Mouse (Mus musculus) forebrain, embryonic 13.5 days (tissue): ENCODE results near the gene Tbc1d32. TPM values are rescaled to one million over a fixed set of nuclear protein-coding genes. Genes with fewer than 3 reads are reported as not detected.

Source experiments
- ATAC-seq: fragments of 200-750 bp; cut with Nextera tagmentation; 2 replicates; pipeline ENCODE4 v1.8.0; 2017
- H3K27ac ChIP-seq: fragments of 300-500 bp; sonication (generic); 2 replicates; pipeline ENCODE4 v1.5.1; 2015; ENCODE audit warnings: inconsistent platforms, mild to moderate bottlenecking, moderate library complexity
- H3K27me3 ChIP-seq: fragments of 300-500 bp; sonication (generic); 2 replicates; pipeline ENCODE4 v1.6.1; 2015; ENCODE audit warnings: mild to moderate bottlenecking, inconsistent platforms
- H3K36me3 ChIP-seq: fragments of 300-500 bp; sonication (generic); 2 replicates; pipeline ENCODE4 v1.6.1; 2015; ENCODE audit warnings: mild to moderate bottlenecking, inconsistent platforms; ENCODE audit not compliant: poor library complexity, severe bottlenecking
- H3K4me1 ChIP-seq: fragments of 300-500 bp; sonication (generic); 2 replicates; pipeline ENCODE4 v1.6.1; 2015; ENCODE audit warnings: inconsistent platforms
- H3K4me2 ChIP-seq: fragments of 300-500 bp; sonication (generic); 2 replicates; pipeline ENCODE4 v1.6.1; 2015; ENCODE audit warnings: inconsistent platforms, mild to moderate bottlenecking, moderate library complexity
- H3K4me3 ChIP-seq: fragments of 300-500 bp; sonication (generic); 2 replicates; pipeline ENCODE4 v1.5.1; 2015; ENCODE audit warnings: mild to moderate bottlenecking, inconsistent platforms
- H3K9ac ChIP-seq: fragments of 300-500 bp; sonication (generic); 2 replicates; pipeline ENCODE4 v1.6.1; 2015; ENCODE audit warnings: mild to moderate bottlenecking, inconsistent platforms
- H3K9me3 ChIP-seq: fragments of 300-500 bp; sonication (generic); replicated peaks from 2 replicates; pipeline ENCODE4 v1.6.1; 2016; ENCODE audit warnings: inconsistent platforms
- WGBS: fragments of 180-500 bp; shearing (Covaris S2); methylation state at CpG from one replicate; pipeline ENCODE4 v1.1.7; 2015; 5-methylcytosine and 5-hydroxymethylcytosine counted together
- polyA plus RNA-seq: library from polyadenylated mRNA; unstranded; fragments of >200 nt; fragmentation: Nextera tagmentation; extraction: Ambion mirVana; gene quantifications from 2 replicates; pipeline ENCODE4 v1.2.1, GENCODE M21; 2015

Gene Tbc1d32
- polyA plus RNA-seq, 1 experiment from 2014 or later, result 2.9 TPM

DNA sequence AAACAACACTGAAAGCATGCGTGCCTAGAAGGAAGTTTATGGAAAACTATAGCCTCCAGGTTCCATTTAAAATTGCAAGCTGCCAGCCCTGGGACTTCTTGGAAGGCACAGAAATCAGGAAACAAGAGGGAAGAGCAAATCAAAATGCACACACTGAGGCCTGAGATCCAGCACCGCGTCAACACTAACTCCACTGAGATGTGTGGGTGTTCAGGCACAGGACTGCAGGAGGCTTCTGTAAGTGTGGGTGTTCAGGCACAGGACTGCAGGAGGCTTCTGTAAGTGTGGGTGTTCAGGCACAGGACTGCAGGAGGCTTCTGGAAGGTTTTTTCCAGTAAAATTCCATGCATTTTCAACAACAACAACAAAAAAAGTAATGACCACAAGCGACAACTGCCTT is 62.7 kb downstream of the Tbc1d32 start:
- Histone ChIP-seq H3K4me2 (no peak overlapping the region), H3K9me3 (no peaks in the 10 kb centered on the region), H3K36me3 (no peaks in the 10 kb centered on the region), H3K4me1 (no peaks in the 10 kb centered on the region), H3K27me3 (no peaks in the 10 kb centered on the region), H3K9ac (no peak overlapping the region), H3K27ac (no peak overlapping the region), H3K4me3 (no peak overlapping the region)
- 93% methylated on average over 4 of the region's 4 CpGs for WGBS
- ATAC-seq, result no peak

DNA sequence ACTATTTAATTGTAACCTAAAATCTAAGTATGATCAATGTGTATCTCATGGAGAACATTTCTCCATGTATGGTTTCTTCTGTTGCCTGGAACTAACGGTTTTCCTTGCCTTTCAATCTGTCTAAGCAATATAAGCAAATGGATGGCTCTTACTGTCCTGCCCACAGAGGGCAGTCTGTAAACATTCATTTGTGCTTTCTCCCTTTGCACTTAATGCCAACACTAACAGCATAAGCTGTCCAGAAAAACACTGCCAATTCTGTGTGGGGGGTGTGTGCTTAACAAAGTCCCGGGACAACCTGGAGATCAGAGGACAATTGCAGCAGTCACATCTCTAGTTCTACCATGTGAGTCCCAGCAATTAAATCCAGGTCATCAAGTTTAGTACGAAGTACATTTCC is 64.1 kb downstream of the Tbc1d32 start:
- H3K9ac ChIP-seq, result no peak overlapping the region
- WGBS, result 58% methylated on average over 3 of the region's 3 CpGs
- no peak overlapping the region for H3K4me3 ChIP-seq

DNA sequence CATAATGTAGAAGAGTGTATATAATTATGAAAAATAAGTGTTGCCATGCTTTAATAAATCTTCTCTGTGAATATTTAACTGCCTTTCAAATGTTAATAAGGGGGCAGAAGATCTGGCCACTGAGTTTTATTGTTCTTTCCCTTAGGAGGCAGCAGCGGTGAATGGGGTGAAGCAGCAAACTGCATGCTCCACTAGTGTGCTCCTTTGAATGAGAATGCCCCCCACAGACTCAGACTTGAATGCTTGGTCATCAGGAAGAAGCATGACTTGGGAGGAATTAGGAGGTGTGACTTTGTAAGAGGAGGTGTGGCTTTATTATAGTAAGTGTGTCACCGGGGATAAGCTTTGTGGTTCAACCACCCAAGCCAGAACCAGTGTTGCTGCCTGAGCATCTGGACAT is 69.7 kb downstream of the Tbc1d32 start:
- H3K9me3 ChIP-seq, result no peaks in the 10 kb centered on the region
- no peaks in the 10 kb centered on the region for H3K27me3 ChIP-seq
- no peak overlapping the region for H3K27ac ChIP-seq
- no peak overlapping the region for H3K9ac ChIP-seq
- H3K4me1 ChIP-seq, result peaks cover 14% of the 10 kb centered on the region; the same call in 1 of the 2 replicates
- no peak overlapping the region for H3K4me2 ChIP-seq
- no peaks in the 10 kb centered on the region for H3K36me3 ChIP-seq
- ATAC-seq, result peak; percentile 70; the same call in 1 of the 2 replicates
- H3K4me3 ChIP-seq, result no peak overlapping the region
- WGBS, result 22% methylated on average over 2 of the region's 2 CpGs

More for the DNA sequence above, 64.1 kb downstream of the Tbc1d32 start:
- H3K27me3 ChIP-seq, result no peaks in the 10 kb centered on the region
- no peaks in the 10 kb centered on the region for H3K9me3 ChIP-seq
- no peaks in the 10 kb centered on the region for H3K4me1 ChIP-seq
- H3K36me3 ChIP-seq, result no peaks in the 10 kb centered on the region
- no peak for ATAC-seq
- no peak overlapping the region for H3K4me2 ChIP-seq
- no peak overlapping the region for H3K27ac ChIP-seq

DNA sequence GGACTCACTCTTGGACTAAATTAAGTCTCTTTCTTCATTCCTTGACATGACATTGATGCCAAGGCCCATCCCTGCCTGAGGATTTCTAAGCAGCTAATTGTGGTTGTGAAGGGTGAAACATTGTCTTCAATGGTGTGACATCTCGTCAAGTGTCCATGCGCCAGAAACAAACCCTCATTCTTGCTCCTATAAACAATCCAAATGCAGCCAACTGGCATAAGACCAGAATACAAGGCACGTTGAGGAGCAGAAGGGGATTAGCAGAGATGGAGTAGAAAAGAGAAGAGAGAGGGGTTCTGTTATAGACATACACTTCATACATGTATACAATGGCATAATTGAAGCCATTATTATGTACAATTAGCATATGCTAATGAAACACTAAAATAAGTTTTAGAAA is 70.3 kb downstream of the Tbc1d32 start:
- 13% methylated on average over 3 of the region's 3 CpGs for WGBS
- no peak overlapping the region for H3K27ac ChIP-seq
- H3K4me2 ChIP-seq, result no peak overlapping the region
- no peaks in the 10 kb centered on the region for H3K27me3 ChIP-seq
- ATAC-seq, result peak; percentile 91
- no peak overlapping the region for H3K9ac ChIP-seq
- H3K36me3 ChIP-seq, result no peaks in the 10 kb centered on the region
- no peak overlapping the region for H3K4me3 ChIP-seq
- no peaks in the 10 kb centered on the region for H3K9me3 ChIP-seq
- H3K4me1 ChIP-seq, result peaks cover 14% of the 10 kb centered on the region; the same call in 1 of the 2 replicates

DNA sequence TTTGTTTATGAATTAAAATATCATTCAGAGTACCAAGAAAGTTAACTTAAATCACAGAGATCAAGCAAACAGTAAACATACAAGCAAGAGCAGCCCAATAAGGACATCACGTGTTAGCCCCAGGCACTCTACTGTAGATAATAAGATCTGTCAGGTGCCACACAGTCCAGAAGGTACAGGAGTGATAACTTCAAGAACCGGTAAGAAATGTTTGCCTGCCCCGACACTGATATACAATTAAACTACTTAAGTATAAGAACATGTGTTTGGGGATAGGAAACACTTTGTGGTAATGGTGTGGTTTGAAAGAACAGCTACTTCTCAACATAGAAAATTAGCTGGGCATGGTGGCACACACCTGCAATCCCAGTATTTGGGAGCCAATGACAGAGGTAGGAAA is 71.5 kb downstream of the Tbc1d32 start:
- H3K4me1 ChIP-seq, result peaks cover 14% of the 10 kb centered on the region; the same call in 1 of the 2 replicates

DNA sequence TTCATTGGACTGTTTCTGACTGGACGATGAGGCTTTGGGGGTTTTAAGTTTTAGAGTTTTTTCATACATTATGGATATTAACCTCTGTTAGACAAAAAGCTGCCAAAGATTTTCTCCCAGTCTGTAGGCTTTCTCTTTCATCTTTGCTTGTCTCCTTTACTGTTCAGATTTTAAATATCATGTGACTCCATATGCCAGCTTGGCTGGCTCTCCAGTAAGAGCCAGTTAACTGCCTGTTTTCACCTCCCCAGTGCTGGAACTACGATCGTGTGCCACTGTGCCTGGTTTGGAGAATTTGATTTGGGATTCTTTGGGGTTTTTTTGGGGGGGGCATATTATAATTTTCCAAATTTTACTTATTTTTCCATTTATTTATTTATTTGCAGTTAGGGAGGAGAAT is 79.6 kb downstream of the Tbc1d32 start:
- ATAC-seq, result peak; percentile 71; the same call in 1 of the 2 replicates
- Histone ChIP-seq H3K9ac (no peak overlapping the region), H3K27me3 (no peaks in the 10 kb centered on the region), H3K36me3 (no peaks in the 10 kb centered on the region), H3K4me3 (no peak overlapping the region), H3K4me1 (no peaks in the 10 kb centered on the region), H3K4me2 (no peak overlapping the region), H3K27ac (no peak overlapping the region), H3K9me3 (no peaks in the 10 kb centered on the region)
- 93% methylated on average over 3 of the region's 3 CpGs for WGBS

More for the DNA sequence above, 71.5 kb downstream of the Tbc1d32 start:
- no peaks in the 10 kb centered on the region for H3K36me3 ChIP-seq
- no peaks in the 10 kb centered on the region for H3K9me3 ChIP-seq
- no peaks in the 10 kb centered on the region for H3K27me3 ChIP-seq
- no peak overlapping the region for H3K9ac ChIP-seq
- no peak overlapping the region for H3K27ac ChIP-seq
- H3K4me3 ChIP-seq, result no peak overlapping the region
- H3K4me2 ChIP-seq, result no peak overlapping the region
- no peak for ATAC-seq
- whole genome bisulfite sequencing, result 89% methylated on average over 3 of the region's 3 CpGs

DNA sequence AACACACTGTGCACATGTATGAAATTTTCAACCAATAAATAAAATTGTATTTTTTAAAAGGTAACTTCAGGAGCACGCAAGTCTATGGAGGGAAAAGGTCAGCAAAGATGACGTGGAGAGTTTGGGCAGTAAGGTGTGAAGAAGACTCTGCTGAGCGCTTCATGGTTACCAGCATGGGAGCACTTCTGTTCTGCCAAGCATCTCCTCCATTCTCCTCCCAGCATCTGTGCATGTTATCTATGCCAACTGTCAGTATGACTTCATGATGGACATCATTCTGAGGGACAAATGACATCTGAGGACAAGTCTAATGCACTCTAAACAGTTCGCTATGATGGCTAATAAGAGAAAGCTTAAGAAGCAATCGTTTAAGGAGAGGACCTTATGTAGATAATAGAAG is 91.3 kb downstream of the Tbc1d32 start:
- ATAC-seq, result no peak
- no peaks in the 10 kb centered on the region for H3K36me3 ChIP-seq
- WGBS, result 98% methylated on average over 5 of the region's 5 CpGs
- no peaks in the 10 kb centered on the region for H3K4me1 ChIP-seq
- no peaks in the 10 kb centered on the region for H3K9me3 ChIP-seq
- no peak overlapping the region for H3K9ac ChIP-seq
- H3K4me2 ChIP-seq, result no peak overlapping the region
- no peak overlapping the region for H3K27ac ChIP-seq
- H3K27me3 ChIP-seq, result no peaks in the 10 kb centered on the region
- H3K4me3 ChIP-seq, result no peak overlapping the region

DNA sequence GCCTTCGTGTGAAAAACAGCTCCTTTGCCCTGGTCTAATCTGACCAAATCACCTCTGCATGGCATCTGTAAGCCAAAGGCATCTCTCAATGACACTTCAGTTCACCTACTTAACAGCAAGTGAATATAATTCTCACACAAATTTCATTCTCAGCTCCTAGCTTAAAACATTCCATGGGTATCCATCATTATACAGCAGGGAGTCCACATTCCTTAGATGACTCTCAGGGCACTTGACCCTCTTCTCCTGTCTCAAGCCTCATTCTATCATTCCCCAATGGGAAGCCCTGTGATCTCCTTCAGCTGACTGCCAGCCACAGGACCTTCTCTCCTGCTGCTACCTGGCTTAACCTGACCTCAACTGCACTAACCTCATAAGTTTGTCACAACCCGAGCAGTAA is 98.8 kb downstream of the Tbc1d32 start:
- Histone ChIP-seq H3K27ac (no peak overlapping the region), H3K4me2 (no peak overlapping the region), H3K4me1 (no peaks in the 10 kb centered on the region), H3K9ac (no peak overlapping the region), H3K27me3 (no peaks in the 10 kb centered on the region), H3K36me3 (no peaks in the 10 kb centered on the region), H3K9me3 (no peaks in the 10 kb centered on the region), H3K4me3 (no peak overlapping the region)
- whole genome bisulfite sequencing, result 81% methylated on average over 2 of the region's 2 CpGs
- ATAC-seq, result no peak

DNA sequence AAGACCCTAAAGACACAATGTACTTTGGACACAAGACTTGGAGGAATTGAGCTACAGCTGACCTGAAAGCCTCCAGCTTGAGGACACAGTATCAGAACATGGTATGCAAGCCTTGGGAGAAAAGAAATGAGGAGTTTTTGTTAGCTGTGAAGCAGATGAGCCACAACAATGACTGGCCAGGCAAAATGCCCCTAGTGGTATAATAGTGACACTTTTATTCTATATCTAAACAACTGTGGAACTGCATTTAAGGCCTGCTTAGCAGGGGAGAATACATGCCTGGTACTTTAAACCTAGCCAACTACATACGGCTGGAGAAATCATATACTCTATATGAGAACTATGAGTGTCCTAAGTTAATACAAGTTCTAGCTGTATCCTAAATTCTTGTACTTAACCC is 101.5 kb downstream of the Tbc1d32 start:
- Histone ChIP-seq H3K27ac (no peak overlapping the region), H3K4me2 (no peak overlapping the region), H3K9me3 (no peaks in the 10 kb centered on the region), H3K9ac (no peak overlapping the region), H3K36me3 (no peaks in the 10 kb centered on the region), H3K27me3 (no peaks in the 10 kb centered on the region), H3K4me3 (no peak overlapping the region), H3K4me1 (no peaks in the 10 kb centered on the region)
- 92% methylated on average over 1 of the region's 1 CpGs for WGBS
- ATAC-seq, result no peak

DNA sequence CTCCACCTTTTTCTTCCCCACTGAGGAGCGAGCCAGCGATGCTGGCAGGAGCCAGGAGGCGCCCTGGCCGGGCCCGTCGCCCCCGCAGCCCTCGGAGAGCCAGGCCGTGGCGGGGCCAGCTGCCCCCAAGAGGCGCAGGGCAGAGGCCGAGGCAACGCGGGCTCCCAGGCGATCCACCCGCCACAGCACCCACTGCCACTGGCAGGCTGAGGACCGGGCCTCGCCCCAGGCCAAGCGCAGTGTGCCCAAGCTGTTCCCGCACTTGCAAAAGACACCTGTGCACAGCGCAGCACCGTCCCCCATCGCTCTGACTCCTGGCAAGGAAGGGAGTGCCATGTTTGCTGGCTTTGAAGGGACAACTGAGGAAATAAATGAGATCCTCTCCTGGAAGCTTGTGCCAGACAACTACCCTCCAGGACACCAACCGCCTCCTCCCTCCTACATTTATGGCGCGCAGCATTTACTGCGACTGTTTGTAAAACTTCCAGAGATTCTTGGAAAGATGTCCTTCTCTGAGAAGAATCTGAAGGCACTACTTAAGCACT is 112.8 kb downstream of the Tbc1d32 start:
- Histone ChIP-seq H3K9me3 (no peaks in the 10 kb centered on the region), H3K9ac (peak overlapping the region; percentile 85), H3K4me2 (peak overlapping the region; percentile 87), H3K4me3 (peak overlapping the region; percentile 63), H3K4me1 (peaks cover 8% of the 10 kb centered on the region), H3K27me3 (no peaks in the 10 kb centered on the region), H3K27ac (peak overlapping the region; percentile 84), H3K36me3 (no peaks in the 10 kb centered on the region)
- peak; percentile 81 for ATAC-seq
- 15% methylated on average over 26 of the region's 27 CpGs for WGBS

DNA sequence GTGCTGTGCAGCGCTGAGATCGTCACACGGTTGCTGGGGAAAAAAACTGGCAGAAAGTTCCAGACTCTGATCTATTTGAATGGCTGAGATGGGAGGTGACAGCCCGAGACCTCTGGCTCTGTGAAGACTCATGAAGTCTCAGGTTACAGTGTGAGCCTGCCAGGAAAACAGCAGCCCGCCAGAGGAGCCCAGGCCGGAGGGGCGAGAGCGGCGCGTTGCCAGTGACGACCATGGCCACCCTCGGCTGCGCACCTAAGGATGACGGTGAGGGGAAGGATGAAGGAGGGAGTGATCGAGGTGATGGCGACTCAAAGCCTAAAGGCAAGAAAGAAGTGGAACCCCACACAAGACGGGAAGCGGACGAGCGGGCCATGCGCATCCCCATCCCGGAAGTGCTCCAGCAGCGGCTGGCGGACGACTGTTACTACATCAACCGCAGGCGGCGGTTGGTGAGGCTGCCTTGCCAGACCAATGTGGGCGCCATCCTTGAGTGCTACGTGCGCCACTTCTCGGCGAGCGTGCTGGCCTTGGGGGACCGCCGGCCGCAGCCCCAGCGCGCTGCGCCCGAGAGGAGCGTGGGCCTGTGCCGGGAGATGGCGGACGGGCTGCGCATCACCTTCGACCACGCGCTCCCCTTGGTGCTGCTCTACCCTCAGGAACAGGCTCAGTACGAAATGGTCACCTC is 113.4 kb downstream of the Tbc1d32 start:
- under 1% methylated on average over 50 of the region's 50 CpGs for WGBS
- no peaks in the 10 kb centered on the region for H3K9me3 ChIP-seq
- H3K27ac ChIP-seq, result peak overlapping the region; percentile 84
- H3K9ac ChIP-seq, result peak overlapping the region; percentile 85
- no peaks in the 10 kb centered on the region for H3K36me3 ChIP-seq
- peak overlapping the region; percentile 63 for H3K4me3 ChIP-seq
- peak; percentile 95 for ATAC-seq
- H3K4me1 ChIP-seq, result peaks cover 8% of the 10 kb centered on the region
- H3K27me3 ChIP-seq, result no peaks in the 10 kb centered on the region
- peak overlapping the region; percentile 87 for H3K4me2 ChIP-seq

DNA sequence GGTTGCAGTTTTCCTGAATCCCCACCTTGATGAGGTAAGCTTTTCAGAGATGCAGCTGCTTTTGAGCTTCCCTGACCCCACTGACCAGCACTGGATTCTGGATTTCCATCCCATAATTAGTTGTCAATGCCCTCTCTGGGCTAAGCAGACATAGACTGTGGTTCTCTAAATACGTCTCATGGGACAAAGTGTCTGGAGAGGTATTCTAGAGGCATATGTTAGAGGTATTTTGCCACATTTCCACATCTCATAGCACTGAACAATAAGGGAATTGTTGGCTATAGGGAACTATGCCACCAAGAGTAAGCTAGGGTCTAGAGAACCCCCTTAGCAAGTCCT is 121.5 kb downstream of the Tbc1d32 start:
- Histone ChIP-seq H3K36me3 (no peaks in the 10 kb centered on the region), H3K27me3 (no peaks in the 10 kb centered on the region), H3K9ac (no peak overlapping the region), H3K9me3 (no peaks in the 10 kb centered on the region), H3K4me1 (0 out of 2 replicates have a peak, but pooled peaks cover 7% of the 10 kb centered on the region), H3K4me3 (no peak overlapping the region), H3K4me2 (peak overlapping the region; percentile 36), H3K27ac (no peak overlapping the region)
- WGBS, result 31% methylated on average over 1 of the region's 1 CpGs
- ATAC-seq, result peak; percentile 44; the same call in 1 of the 2 replicates
